Mouse (Mus musculus): ENCODE results near the gene Myom1. TPM values are rescaled to one million over a fixed set of nuclear protein-coding genes. Genes with fewer than 3 reads are reported as not detected.

The Myom1 gene
- polyA plus RNA-seq, 1 experiment from 2014 or later: 1.5 TPM

Other genes starting within 250 kb of the Myom1 start
- gene Tgif1, start 149.1 kb upstream of the Myom1 start, polyA plus RNA-seq (2014; fragmentation: Nextera tagmentation; extraction: Ambion mirVana): 10.9 and 13.2 TPM in 2 replicates
- 63.7 and 118 TPM in 2 replicates for gene Myl12a, start 245 bp downstream of the Myom1 start, polyA plus RNA-seq (2014; fragmentation: Nextera tagmentation; extraction: Ambion mirVana)
- gene Lpin2, start 179.9 kb downstream of the Myom1 start, polyA plus RNA-seq (2014; fragmentation: Nextera tagmentation; extraction: Ambion mirVana): 49.8 and 52.4 TPM in 2 replicates

Data from neural tube, embryonic 14.5 days (tissue).